Mouse (Mus musculus) adrenal gland (tissue): ENCODE measurements at regions not wholly inside any gene's neighbourhood (a gene's known extent, or its start where the extent isn't known, plus 50 kb on each side); places are given as distances from the start of the nearest gene placed in this dataset.

Source experiments
- intact Hi-C: fragments of 180-260 bp; cut with DNase I; formaldehyde crosslinking; loops from one replicate; pipeline ENCODE4 v1.15.1; 2025

DNA sequence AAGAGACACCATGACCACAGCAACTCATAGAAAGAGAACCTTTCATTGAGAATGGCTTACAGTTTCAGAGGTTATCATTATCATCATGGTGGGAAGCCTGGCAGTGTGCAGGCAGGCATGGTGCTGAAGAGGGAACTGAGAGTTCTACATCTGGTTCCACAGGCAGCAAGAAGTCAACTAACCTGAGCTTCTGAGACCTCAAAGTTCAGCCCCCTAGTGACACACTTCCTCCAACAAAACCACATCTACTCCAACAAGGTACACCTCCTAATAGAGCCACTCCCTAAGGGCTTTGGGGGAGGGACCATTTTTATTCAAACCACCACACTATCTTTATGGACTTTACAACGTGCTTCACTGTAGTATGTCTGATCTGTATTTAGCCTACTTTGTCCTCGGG, 67.8 kb upstream of the Thy1 start:
- intact Hi-C loops = no loop called here

DNA sequence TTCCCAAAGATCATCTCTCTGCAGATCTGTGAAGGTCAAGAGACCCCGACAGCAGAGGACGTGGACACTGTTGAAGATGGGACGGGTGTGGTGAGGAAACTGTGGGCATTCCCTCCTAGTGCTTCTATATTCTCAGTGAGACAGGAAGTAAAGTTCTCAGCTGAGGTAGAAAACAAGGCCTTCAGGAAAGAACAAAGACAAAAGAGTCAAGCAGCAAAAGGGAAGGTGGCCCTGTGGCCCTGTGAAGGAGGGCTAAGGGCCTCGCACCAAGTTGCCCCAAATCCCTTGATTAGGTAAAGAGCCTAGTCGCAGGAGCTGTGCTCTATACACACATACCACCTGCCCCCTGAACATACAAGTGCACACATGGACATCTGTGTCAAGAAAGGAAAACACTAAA, 66.8 kb upstream of the Thy1 start:
- intact Hi-C loops = no loop called here

DNA sequence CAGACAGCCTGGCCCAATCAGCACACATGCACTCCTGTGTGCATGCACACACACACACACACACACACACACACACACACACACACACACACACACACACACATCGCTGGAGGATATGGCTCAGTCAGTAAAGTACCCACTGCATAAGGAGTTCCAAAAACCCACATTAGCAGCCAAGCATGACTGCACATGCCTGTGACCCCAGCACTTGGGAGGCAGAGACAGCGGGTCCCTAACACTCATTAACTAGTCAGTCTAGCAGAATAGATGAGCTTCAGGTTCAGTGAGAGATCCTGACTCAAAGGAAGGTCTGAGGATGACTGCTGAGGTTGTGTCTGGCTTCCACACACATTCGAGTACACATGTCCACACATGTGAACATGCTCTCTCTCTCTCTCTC, 65.4 kb upstream of the Thy1 start:
- intact Hi-C loops = no loop called here

DNA sequence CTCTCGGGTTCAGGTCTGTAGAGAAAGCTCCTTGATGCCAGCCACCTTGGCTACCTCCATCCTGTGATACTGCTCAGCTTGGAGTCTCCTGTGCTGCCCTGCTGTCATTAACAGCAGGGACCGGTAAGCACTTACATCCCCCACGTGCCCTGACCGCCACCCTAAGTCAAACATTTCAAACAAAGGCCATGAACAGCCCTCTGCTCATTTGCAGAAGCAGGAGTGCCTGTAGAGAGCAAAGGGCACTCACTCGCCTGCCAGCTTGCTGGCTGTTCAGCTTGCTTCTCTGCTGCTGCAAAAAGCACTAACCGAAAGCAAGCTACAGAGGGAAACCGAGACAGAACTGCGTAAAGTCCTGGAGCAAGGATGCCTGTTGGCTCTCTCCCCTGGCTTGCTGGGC, 61.8 kb upstream of the Thy1 start:
- intact Hi-C loops = loop anchor here (5.0 to 10.0 kb wide), 3 partner anchors 86 to 143 kb away; partner anchors contain the start of gene Usp2

DNA sequence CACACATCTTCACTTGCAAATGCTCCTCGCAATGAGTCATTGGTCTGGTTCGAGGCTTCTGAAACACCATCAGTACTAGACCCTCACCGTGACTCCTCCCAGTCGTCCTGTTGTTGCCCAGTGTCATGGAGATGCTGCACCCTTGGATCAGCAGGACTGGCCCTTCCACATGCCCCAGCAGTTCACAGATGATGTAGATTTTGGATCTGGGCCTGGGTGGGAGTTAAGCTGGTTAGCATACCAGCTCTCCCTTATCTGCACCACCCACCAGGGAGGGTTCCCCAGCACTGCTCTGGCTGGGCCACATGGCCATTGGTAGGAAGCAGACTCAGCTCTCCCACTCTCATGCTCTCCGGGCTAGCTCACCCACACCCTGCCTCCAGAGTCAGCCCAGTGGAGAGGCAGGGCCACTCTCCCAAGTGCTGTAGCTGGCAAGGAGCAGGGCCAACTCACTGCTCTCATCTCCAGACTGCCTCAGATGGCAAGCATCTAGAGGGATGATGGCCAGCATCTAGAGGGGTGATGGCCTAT, 60.8 kb upstream of the Thy1 start:
- intact Hi-C loops = loop anchor here (5.0 to 10.0 kb wide), 3 partner anchors 85 to 142 kb away; partner anchors contain the start of gene Usp2

DNA sequence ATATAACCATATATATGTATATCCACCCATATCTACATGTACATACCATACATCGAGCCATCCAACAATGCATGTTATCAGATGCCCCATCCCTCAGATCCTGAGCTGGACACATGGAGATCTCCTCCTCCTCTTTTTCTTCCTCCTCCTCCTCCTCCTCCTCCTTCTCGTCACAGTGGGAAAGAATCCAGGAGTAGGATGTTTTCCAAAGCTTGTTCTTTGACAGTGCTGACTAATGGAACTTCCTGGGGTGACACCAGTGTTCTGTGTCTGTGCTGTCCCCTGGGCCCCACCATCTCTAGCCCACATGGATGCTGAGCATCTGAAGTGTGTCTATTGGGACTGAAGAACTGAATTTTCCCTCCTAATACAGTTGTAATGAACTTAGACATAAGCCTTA, 60.0 kb upstream of the Thy1 start:
- intact Hi-C loops = loop anchor here (5.0 to 10.0 kb wide), 3 partner anchors 84 to 142 kb away; partner anchors contain the start of gene Usp2

DNA sequence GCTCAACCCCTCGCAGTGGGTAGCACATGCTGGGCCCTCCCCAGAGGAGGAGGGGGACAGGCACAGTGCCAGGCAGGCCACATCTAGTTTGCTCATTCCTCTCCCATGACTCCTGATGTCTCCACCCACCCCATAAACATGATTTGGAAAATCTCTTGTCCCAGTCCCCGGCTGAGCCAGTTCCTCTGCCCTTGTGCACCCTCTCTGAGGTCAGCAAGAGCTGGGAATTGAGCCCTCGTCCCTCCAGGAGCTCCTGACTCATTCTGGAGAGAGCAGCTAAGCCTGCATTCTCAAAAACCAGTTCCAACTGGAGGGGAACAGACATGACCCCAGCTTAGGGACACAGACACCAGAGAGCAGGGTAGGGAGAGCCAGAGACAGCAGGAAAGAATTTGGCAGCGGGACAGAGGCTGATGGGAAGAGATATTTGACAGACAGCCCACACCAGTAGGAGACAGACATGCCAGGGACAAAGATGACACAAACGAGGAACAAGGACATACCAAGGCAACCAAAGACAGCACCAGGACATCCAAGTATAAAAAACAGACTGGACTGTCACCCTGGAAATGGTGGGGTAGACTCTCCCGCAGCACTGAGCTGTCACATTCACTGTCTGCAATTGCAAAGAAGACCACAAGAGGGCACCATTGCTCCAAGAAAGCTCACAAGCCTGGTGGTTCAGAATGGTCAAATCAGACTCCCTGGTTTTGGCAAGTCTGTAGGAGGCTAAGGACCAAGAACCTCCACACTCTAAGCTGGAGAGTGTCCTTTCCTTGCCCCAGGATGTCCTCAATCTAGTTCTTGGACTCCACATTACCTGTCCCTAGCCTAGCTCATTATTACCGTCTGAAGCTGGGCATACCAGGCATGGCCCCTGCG, 58.8 kb upstream of the Thy1 start:
- intact Hi-C loops = loop anchor here (5.0 to 10.0 kb wide), 4 partner anchors 73 to 140 kb away; partner anchors contain the start of gene Usp2

DNA sequence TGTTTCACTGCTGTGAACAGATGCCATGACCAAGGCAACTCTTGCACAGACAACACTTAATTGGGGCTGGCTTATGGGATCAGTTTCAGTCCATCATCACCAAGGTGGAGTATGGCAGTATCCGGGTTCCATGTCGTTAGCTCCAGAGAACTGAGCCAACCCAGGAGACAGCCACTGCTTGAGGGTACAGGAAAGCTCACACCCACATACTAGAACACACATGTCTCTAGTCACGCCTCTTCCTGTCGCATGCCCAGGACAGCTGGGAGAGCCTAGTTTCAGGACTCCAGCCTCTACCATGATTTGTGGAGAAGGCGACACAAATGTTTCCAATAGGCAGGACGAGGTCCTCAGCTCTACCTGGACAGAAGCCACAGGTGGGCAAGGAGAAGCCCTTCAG, 55.2 kb upstream of the Thy1 start:
- intact Hi-C loops = loop anchor here (5.0 to 10.0 kb wide), 3 partner anchors 69 to 137 kb away; no protein-coding TSS in a partner anchor

DNA sequence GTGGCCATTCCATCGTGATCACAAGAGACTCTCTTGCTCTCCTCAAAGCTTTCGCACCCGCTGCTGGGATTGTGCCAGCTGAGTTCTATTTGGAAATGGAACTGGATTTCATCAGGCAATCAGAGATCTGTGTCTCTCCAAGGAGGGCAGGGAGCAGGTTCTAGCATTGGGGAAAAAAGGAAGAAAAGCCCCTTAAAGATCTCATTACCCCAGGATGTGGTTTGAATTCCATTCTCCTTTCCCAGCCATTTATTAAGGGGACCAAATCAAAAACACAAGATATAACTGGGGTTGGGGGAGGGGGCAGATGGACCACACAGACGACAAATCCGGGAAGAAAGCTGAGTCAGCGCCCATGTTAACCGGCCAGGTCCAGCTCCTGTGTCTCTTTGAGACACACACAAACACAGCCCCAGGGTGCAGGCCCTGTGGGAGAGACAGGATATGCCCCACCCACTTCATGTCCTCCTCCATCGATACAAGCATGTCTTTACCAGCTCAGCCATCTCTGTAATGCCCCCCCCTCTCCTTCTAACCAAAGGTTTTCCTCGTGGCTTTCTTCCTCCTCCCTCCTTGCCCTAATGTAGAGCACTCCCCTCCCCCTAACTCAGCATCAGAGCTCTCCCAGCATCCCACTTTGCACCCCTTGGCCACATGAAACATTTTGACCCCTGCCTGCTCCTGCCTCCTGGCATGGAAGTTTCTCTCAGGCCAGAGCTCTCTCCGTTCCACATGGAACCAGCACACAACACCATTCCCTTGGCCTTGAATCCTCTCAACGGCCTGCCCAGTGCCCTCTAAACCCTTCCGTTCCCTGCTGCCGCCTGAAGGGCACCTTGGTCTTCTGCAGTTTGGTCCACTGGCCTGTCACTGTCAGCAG, 54.0 kb upstream of the Thy1 start:
- intact Hi-C loops = loop anchor here (5.0 to 10.0 kb wide), 3 partner anchors 68 to 136 kb away; no protein-coding TSS in a partner anchor

DNA sequence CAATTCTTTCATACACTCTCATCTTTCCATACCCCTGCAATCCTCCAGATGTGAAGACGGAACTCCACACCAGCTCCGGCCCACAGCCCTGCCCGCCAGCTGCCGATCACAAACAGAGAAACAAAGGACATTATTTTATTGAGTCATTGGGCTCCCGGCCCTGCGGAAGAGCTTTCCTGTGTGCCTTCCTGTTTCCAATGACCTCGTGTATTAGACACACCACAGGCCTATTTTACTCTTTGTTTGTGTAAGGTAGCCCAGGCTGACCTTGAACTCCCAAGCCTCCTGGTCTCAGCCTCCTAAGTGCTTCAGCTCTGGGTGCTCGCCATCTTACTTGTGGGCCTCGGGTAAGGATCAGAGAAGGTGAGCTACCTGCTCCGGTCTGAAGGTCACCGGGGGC, 53.1 kb upstream of the Thy1 start:
- intact Hi-C loops = no loop called here

DNA sequence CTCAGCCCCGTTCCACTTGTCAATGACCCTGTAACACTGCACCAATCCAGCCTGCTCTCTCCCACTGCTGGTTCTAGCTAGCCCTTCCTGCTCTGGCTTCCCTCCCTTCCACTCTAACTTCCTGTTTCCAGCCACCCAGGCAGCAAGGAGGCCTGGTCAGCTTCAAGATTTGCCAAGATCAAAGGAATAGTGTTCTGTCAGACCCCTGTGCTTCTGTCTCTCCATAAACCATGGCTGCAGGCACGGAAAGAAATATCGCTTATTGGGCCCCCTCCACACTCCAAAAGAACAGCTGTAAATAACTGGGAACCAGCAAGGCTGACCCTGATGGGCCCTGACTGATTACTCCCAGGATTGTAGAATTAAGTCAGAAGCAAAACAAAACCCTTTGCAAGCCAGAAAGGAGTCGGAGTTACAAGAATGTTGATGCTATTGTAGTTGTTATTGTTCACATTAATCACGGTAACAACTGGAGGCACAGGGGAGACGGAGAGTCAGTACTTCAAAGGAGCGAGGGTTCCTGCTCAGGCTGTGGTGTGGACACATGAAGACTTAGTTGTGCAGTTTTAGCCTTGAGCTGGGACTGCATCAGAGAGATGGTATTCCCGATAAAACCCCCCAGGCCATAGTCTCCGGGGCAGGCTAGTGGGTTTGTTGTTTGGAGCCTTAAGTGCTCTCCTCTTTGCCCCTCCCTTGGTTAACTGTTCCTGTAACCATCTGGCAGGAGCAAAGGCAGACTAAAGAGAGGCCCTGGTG, 49.8 kb upstream of the Thy1 start:
- intact Hi-C loops = no loop called here
